ENCODE assay signal across 8 mouse cellular contexts in genomic region chr9:83440392-83441357, GRCm38 (mm10). TPM values are rescaled to one million over a fixed set of nuclear protein-coding genes. Genes with fewer than 3 reads are reported as not detected.
A peak's percentile ranks its signal among the peaks of the same experiment; 100 is the strongest.
DNase-seq lines count a peak whose midpoint lies in the region; ATAC-seq and TF ChIP-seq lines count a peak whose summit lies in the region.

Gene Lca5 (minus strand): TSS chr9:83441127.

- DNase-seq in T-cell, adult 2 months (ENCODE audit: low spot score) = peak; percentile 91
- DNase-seq in cerebellum, postnatal 25 days = peak; percentile 94 to 95
- peak; percentile 91 to 94 for DNase-seq in frontal cortex, postnatal 14 days (ENCODE audit: low spot score in 2 of 2)
- DNase-seq in layer of hippocampus, postnatal 10 days (ENCODE audit: low spot score in 2 of 2) = peak; percentile 94 to 96
- peak; percentile 98 for DNase-seq in lung, postnatal 0 days (ENCODE audit: low spot score)
- DNase-seq in ovary, postnatal 10 days (ENCODE audit: low spot score) = peak; percentile 89
- peak; percentile 93 for DNase-seq in thymus, postnatal 0 days (ENCODE audit: low spot score)

- H3K27me3 ChIP-seq in hindbrain, embryonic 12.5 days = no peaks in the 10 kb centered on the region
- no peaks in the 10 kb centered on the region for H3K27me3 ChIP-seq in lung, postnatal 0 days (replicated peaks; ENCODE audit: insufficient read depth, low read length)

- ATAC-seq in hindbrain, embryonic 12.5 days (ENCODE audit: low FRiP score) = peak; percentile 99
- peak; percentile 99 for ATAC-seq in lung, postnatal 0 days

- H3K9ac ChIP-seq in hindbrain, embryonic 12.5 days = peak within 1 kb of the TSS; percentile 67
- no peak within 1 kb of the TSS; the same call in 1 of the 2 replicates for H3K9ac ChIP-seq in lung, postnatal 0 days (replicated peaks; ENCODE audit: low read depth)

- H3K9me3 ChIP-seq in hindbrain, embryonic 12.5 days (replicated peaks) = no peaks in the 10 kb centered on the region
- H3K9me3 ChIP-seq in lung, postnatal 0 days (ENCODE audit: low read length) = no peaks in the 10 kb centered on the region

- H3K4me2 ChIP-seq in hindbrain, embryonic 12.5 days (replicated peaks) = peak within 1 kb of the TSS; percentile 70
- H3K4me2 ChIP-seq in lung, postnatal 0 days (replicated peaks; ENCODE audit: low read depth, low read length) = peak within 1 kb of the TSS; percentile 61

- H3K27ac ChIP-seq in hindbrain, embryonic 12.5 days = peak within 1 kb of the TSS; percentile 94
- no peak within 1 kb of the TSS for H3K27ac ChIP-seq in lung, postnatal 0 days (ENCODE audit: low read length)

- H3K4me3 ChIP-seq in hindbrain, embryonic 12.5 days = peak within 1 kb of the TSS; percentile 60
- peak within 1 kb of the TSS; percentile 59 for H3K4me3 ChIP-seq in lung, postnatal 0 days (ENCODE audit: low read depth, low read length)

- H3K4me1 ChIP-seq in hindbrain, embryonic 12.5 days = peaks cover 13% of the 10 kb centered on the region; the same call in 1 of the 2 replicates
- H3K4me1 ChIP-seq in lung, postnatal 0 days (ENCODE audit: insufficient read depth, low read depth, low read length) = 0 out of 2 replicates have a peak, but pooled peaks cover 3% of the 10 kb centered on the region

- TF ChIP-seq EP300 in lung, postnatal 0 days (IDR thresholded peaks at IDR 0.05) = no peak

- H3K36me3 ChIP-seq in hindbrain, embryonic 12.5 days = no peaks in the 10 kb centered on the region
- H3K36me3 ChIP-seq in lung, postnatal 0 days (ENCODE audit: insufficient read depth, low read length) = no peaks in the 10 kb centered on the region

- 2% methylated on average over 54 of the region's 57 CpGs for whole genome bisulfite sequencing in hindbrain, embryonic 12.5 days
- 2% methylated on average over 53 of the region's 57 CpGs for WGBS in lung, postnatal 0 days

- TF ChIP-seq CTCF in lung, postnatal 0 days (IDR thresholded peaks at IDR 0.05) = no peak

RNA-seq across cellular contexts. Expression of gene Lca5, which starts in this region (rescaled TPM):
- 23.7 and 24.7 TPM in 2 replicates for polyA plus RNA-seq in hindbrain, embryonic 12.5 days (2016; fragmentation: Nextera tagmentation; extraction: Ambion mirVana)
- 10 to 100 TPM; 14.3 to 18.2 TPM for total RNA-seq in layer of hippocampus, postnatal 10 days (2021)
- polyA plus RNA-seq in lung, postnatal 0 days (2015; fragmentation: Nextera tagmentation; extraction: Ambion mirVana) = 7.9 and 9.6 TPM in 2 replicates
- 8.3 and 9.8 TPM in 2 replicates for polyA plus RNA-seq in thymus, postnatal 0 days (2015; fragmentation: Nextera tagmentation; extraction: Ambion mirVana)
